Mouse (Mus musculus): Measurements from ENCODE around the gene Tmem91. TPM values are rescaled to one million over a fixed set of nuclear protein-coding genes. Genes with fewer than 3 reads are reported as not detected.

Tmem91 gene
- polyA plus RNA-seq, 1 experiment: 2.9 TPM

GRCm38 (mm10) chr7:25627431-25628322, 47.3 kb downstream of the Tmem91 start:
- no peaks in the 10 kb centered on the region for H3K36me3 ChIP-seq (ENCODE audit: control insufficient read depth, insufficient read depth, low read length)
- peak overlapping the region; percentile 52 for H3K4me3 ChIP-seq (ENCODE audit: control insufficient read depth, insufficient read depth, low read length)
- H3K27ac ChIP-seq (ENCODE audit: control insufficient read depth, insufficient read depth, low read length): peak overlapping the region; percentile 1; the same call in 1 of the 2 replicates
- no peaks in the 10 kb centered on the region for H3K27me3 ChIP-seq (ENCODE audit: control insufficient read depth, insufficient read depth, low read length)
- DNase-seq: peak; percentile 75
- 20% methylated on average over 38 of the region's 38 CpGs for WGBS
- H3K4me1 ChIP-seq (replicated peaks; ENCODE audit: control insufficient read depth, insufficient read depth, low read length): peaks cover 30% of the 10 kb centered on the region
- TF ChIP-seq CTCF (IDR thresholded peaks at IDR 0.05; ENCODE audit: borderline replicate concordance, control insufficient read depth, extremely low read depth, insufficient read depth, low read length, poor library complexity): no peak
- TF ChIP-seq POLR2A (IDR thresholded peaks at IDR 0.05; ENCODE audit: control insufficient read depth, extremely low read depth, insufficient read depth, low read length, poor library complexity): no peak

- peaks cover 27% of the 10 kb centered on the region for H3K4me1 ChIP-seq (replicated peaks; ENCODE audit: control insufficient read depth, insufficient read depth, low read length)
- no peaks in the 10 kb centered on the region for H3K27me3 ChIP-seq (ENCODE audit: control insufficient read depth, insufficient read depth, low read length)
- H3K4me3 ChIP-seq (ENCODE audit: control insufficient read depth, insufficient read depth, low read length): peak within 1 kb of the TSS; percentile 52
- 27% methylated on average over 29 of the region's 29 CpGs for WGBS
- DNase-seq: peak; percentile 59
- TF ChIP-seq POLR2A (IDR thresholded peaks at IDR 0.05; ENCODE audit: control insufficient read depth, extremely low read depth, insufficient read depth, low read length, poor library complexity): no peak
- no peak for TF ChIP-seq CTCF (IDR thresholded peaks at IDR 0.05; ENCODE audit: borderline replicate concordance, control insufficient read depth, extremely low read depth, insufficient read depth, low read length, poor library complexity)
- peak within 1 kb of the TSS; percentile 1; the same call in 1 of the 2 replicates for H3K27ac ChIP-seq (ENCODE audit: control insufficient read depth, insufficient read depth, low read length)
- no peaks in the 10 kb centered on the region for H3K36me3 ChIP-seq (ENCODE audit: control insufficient read depth, insufficient read depth, low read length)
Measured at GRCm38 (mm10) chr7:25626509-25627430, 48.2 kb downstream of the Tmem91 start, which contains the start of gene B3gnt8. Gene B3gnt8 (plus strand): TSS chr7:25626654.

GRCm38 (mm10) chr7:25625594-25626250, 49.2 kb downstream of the Tmem91 start:
- 88% methylated on average over 10 of the region's 10 CpGs for WGBS
- TF ChIP-seq CTCF (IDR thresholded peaks at IDR 0.05; ENCODE audit: borderline replicate concordance, control insufficient read depth, extremely low read depth, insufficient read depth, low read length, poor library complexity) (peak; percentile 20; the same call in 1 of the 2 replicates), POLR2A (IDR thresholded peaks at IDR 0.05; ENCODE audit: control insufficient read depth, extremely low read depth, insufficient read depth, low read length, poor library complexity) (no peak)
- Histone ChIP-seq H3K4me3 (ENCODE audit: control insufficient read depth, insufficient read depth, low read length) (no peak overlapping the region), H3K4me1 (replicated peaks; ENCODE audit: control insufficient read depth, insufficient read depth, low read length) (peaks cover 27% of the 10 kb centered on the region), H3K27ac (ENCODE audit: control insufficient read depth, insufficient read depth, low read length) (no peak overlapping the region), H3K27me3 (ENCODE audit: control insufficient read depth, insufficient read depth, low read length) (no peaks in the 10 kb centered on the region), H3K36me3 (ENCODE audit: control insufficient read depth, insufficient read depth, low read length) (no peaks in the 10 kb centered on the region)
- peak; percentile 68 for DNase-seq

GRCm38 (mm10) chr7:25624851-25625250, 50.1 kb downstream of the Tmem91 start:
- Histone ChIP-seq H3K36me3 (ENCODE audit: control insufficient read depth, insufficient read depth, low read length) (no peaks in the 10 kb centered on the region), H3K4me1 (replicated peaks; ENCODE audit: control insufficient read depth, insufficient read depth, low read length) (peaks cover 27% of the 10 kb centered on the region), H3K27ac (ENCODE audit: control insufficient read depth, insufficient read depth, low read length) (no peak overlapping the region), H3K4me3 (ENCODE audit: control insufficient read depth, insufficient read depth, low read length) (no peak overlapping the region), H3K27me3 (ENCODE audit: control insufficient read depth, insufficient read depth, low read length) (no peaks in the 10 kb centered on the region)
- WGBS: 84% methylated on average over 5 of the region's 5 CpGs
- TF ChIP-seq POLR2A (IDR thresholded peaks at IDR 0.05; ENCODE audit: control insufficient read depth, extremely low read depth, insufficient read depth, low read length, poor library complexity): no peak
- TF ChIP-seq CTCF (IDR thresholded peaks at IDR 0.05; ENCODE audit: borderline replicate concordance, control insufficient read depth, extremely low read depth, insufficient read depth, low read length, poor library complexity): no peak
- DNase-seq: no peak

- Histone ChIP-seq H3K27me3 (ENCODE audit: control insufficient read depth, insufficient read depth, low read length) (no peaks in the 10 kb centered on the region), H3K27ac (ENCODE audit: control insufficient read depth, insufficient read depth, low read length) (no peak overlapping the region), H3K36me3 (ENCODE audit: control insufficient read depth, insufficient read depth, low read length) (no peaks in the 10 kb centered on the region), H3K4me3 (ENCODE audit: control insufficient read depth, insufficient read depth, low read length) (no peak overlapping the region), H3K4me1 (replicated peaks; ENCODE audit: control insufficient read depth, insufficient read depth, low read length) (peaks cover 22% of the 10 kb centered on the region)
- DNase-seq: no peak
- TF ChIP-seq POLR2A (IDR thresholded peaks at IDR 0.05; ENCODE audit: control insufficient read depth, extremely low read depth, insufficient read depth, low read length, poor library complexity) (no peak), CTCF (IDR thresholded peaks at IDR 0.05; ENCODE audit: borderline replicate concordance, control insufficient read depth, extremely low read depth, insufficient read depth, low read length, poor library complexity) (no peak)
- 98% methylated on average over 11 of the region's 11 CpGs for WGBS
Measured at GRCm38 (mm10) chr7:25623857-25624370, 51.1 kb downstream of the Tmem91 start.
